Comparison of ENCODE assay signal across 23 mouse cellular contexts in the genomic region with DNA sequence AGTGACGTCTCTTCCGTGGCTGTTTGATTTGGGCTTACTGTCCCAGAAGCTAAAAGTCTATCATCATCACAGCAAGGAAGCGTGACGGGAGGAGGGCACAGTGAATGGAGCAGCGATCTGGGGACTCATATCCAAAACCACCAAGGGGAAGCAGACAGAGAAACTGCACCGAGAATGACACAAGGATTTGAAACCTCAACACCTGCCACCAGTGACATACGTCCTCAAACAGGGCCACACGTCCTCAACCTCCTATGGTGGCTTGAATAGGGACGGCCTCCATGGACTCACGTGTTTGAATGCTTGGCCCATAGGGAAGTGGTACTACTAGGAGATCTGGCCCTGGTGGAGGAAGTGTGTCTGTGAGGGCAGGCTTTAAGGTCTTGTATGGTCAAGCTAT. TPM values are rescaled to one million over a fixed set of nuclear protein-coding genes. Genes with fewer than 3 reads are reported as not detected.
DNase-seq lines count a peak whose midpoint lies in the region; ATAC-seq lines count a peak whose summit lies in the region.
"Had no signal": no experiment of that assay in that cellular context is flagged by ENCODE, and none has a peak within 500 bp of the region (broad histone marks: within the 10 kb centered on the region; RNA-seq: fewer than 3 reads in every experiment).

No protein-coding gene starts in this region.

- H3K9me3 ChIP-seq in midbrain, embryonic 11.5 days (ENCODE audit: control insufficient read depth, low read length) = no peaks in the 10 kb centered on the region
- no peaks in the 10 kb centered on the region for H3K9me3 ChIP-seq in midbrain, embryonic 14.5 days (ENCODE audit: control insufficient read depth, low read length)
- H3K9me3 ChIP-seq: embryonic facial prominence, embryonic 10.5 days; embryonic facial prominence, embryonic 12.5 days; forebrain, embryonic 13.5 days; forebrain, embryonic 15.5 days had no signal

- no peak overlapping the region for H3K27ac ChIP-seq in midbrain, embryonic 11.5 days (ENCODE audit: low read depth, low read length)
- no peak overlapping the region for H3K27ac ChIP-seq in midbrain, embryonic 14.5 days (replicated peaks; ENCODE audit: low read depth, low read length)
- H3K27ac ChIP-seq: embryonic facial prominence, embryonic 10.5 days; embryonic facial prominence, embryonic 12.5 days; forebrain, embryonic 13.5 days; forebrain, embryonic 15.5 days had no signal

- H3K4me1 ChIP-seq in midbrain, embryonic 11.5 days (ENCODE audit: control insufficient read depth, insufficient read depth, low read length) = no peaks in the 10 kb centered on the region
- H3K4me1 ChIP-seq in midbrain, embryonic 14.5 days (ENCODE audit: control insufficient read depth, insufficient read depth, low read length) = no peaks in the 10 kb centered on the region
- H3K4me1 ChIP-seq: embryonic facial prominence, embryonic 12.5 days; forebrain, embryonic 13.5 days; forebrain, embryonic 15.5 days had no signal

- no peak overlapping the region for H3K9ac ChIP-seq in midbrain, embryonic 11.5 days (ENCODE audit: low read length)
- no peak overlapping the region for H3K9ac ChIP-seq in midbrain, embryonic 14.5 days (replicated peaks; ENCODE audit: low read length)
- H3K9ac ChIP-seq: embryonic facial prominence, embryonic 12.5 days; forebrain, embryonic 13.5 days; forebrain, embryonic 15.5 days; forebrain, postnatal 0 days had no signal

- ATAC-seq in midbrain, embryonic 11.5 days (ENCODE audit: low FRiP score) = no peak
- no peak for ATAC-seq in midbrain, embryonic 14.5 days (ENCODE audit: low FRiP score, low TSS enrichment)
- ATAC-seq in common myeloid progenitor, adult 5-6 weeks (replicated peaks; ENCODE audit: low read depth, poor library complexity, severe bottlenecking) = 0 out of 2 replicates have a peak, but pooled peaks have one; percentile 18
- ATAC-seq in megakaryocyte, adult 5-6 weeks (ENCODE audit: poor library complexity, severe bottlenecking) = 0 out of 2 replicates have a peak, but pooled peaks have one; percentile 21
- ATAC-seq: activated CD4-positive, CD25-positive, alpha-beta regulatory T cell, adult 4 months; forebrain, embryonic 13.5 days; forebrain, embryonic 15.5 days; forebrain, postnatal 0 days; Patski had no signal

- DNase-seq in midbrain, embryonic 11.5 days (ENCODE audit: low spot score, missing footprints) = peak; percentile 67
- no peak for DNase-seq in midbrain, embryonic 14.5 days
- DNase-seq in right cerebral cortex, postnatal 4 days = no peak
- no peak for DNase-seq in thymus, adult 18-20 months
- no peak for DNase-seq in cerebellum, postnatal 25 days
- DNase-seq: adrenal gland, adult 8-10 months; adrenal gland, postnatal 14 days; adrenal gland, postnatal 36 days; cerebellum, adult 11-12 months; cerebellum, adult 2 months; cerebellum, adult 9-10 months; cerebellum, postnatal 10 days; cerebellum, postnatal 36 days; forebrain, postnatal 0 days had no signal

- no peak overlapping the region for H3K4me2 ChIP-seq in midbrain, embryonic 11.5 days
- H3K4me2 ChIP-seq in midbrain, embryonic 14.5 days (ENCODE audit: low read length) = no peak overlapping the region
- H3K4me2 ChIP-seq: embryonic facial prominence, embryonic 12.5 days; forebrain, embryonic 13.5 days; forebrain, embryonic 15.5 days had no signal

- H3K4me3 ChIP-seq in midbrain, embryonic 11.5 days (ENCODE audit: low read depth, low read length) = no peak overlapping the region
- H3K4me3 ChIP-seq in midbrain, embryonic 14.5 days (replicated peaks; ENCODE audit: low read depth, low read length) = no peak overlapping the region
- H3K4me3 ChIP-seq: embryonic facial prominence, embryonic 10.5 days; embryonic facial prominence, embryonic 12.5 days; forebrain, embryonic 13.5 days; forebrain, embryonic 15.5 days had no signal

- no peaks in the 10 kb centered on the region for H3K36me3 ChIP-seq in midbrain, embryonic 11.5 days (ENCODE audit: control insufficient read depth, insufficient read depth, low read length)
- no peaks in the 10 kb centered on the region for H3K36me3 ChIP-seq in midbrain, embryonic 14.5 days (ENCODE audit: control insufficient read depth, insufficient read depth, low read length)
- H3K36me3 ChIP-seq: embryonic facial prominence, embryonic 10.5 days; embryonic facial prominence, embryonic 12.5 days; forebrain, embryonic 15.5 days; G1E had no signal

- 90% methylated on average over 10 of the region's 10 CpGs for WGBS in midbrain, embryonic 11.5 days
- 87% methylated on average over 10 of the region's 10 CpGs for WGBS in midbrain, embryonic 14.5 days

- H3K27me3 ChIP-seq in midbrain, embryonic 11.5 days (ENCODE audit: control insufficient read depth, insufficient read depth, low read length) = no peaks in the 10 kb centered on the region
- no peaks in the 10 kb centered on the region for H3K27me3 ChIP-seq in midbrain, embryonic 14.5 days (ENCODE audit: control insufficient read depth, insufficient read depth, low read length)
- H3K27me3 ChIP-seq: embryonic facial prominence, embryonic 12.5 days; forebrain, embryonic 13.5 days; forebrain, embryonic 15.5 days; Patski had no signal

RNA-seq across cellular contexts. Expression of a gene that starts 38.5 kb away (rescaled TPM):
- 0.63 TPM in 1 of 2 replicates, not detected in the other for polyA plus RNA-seq in midbrain, embryonic 11.5 days (2014; fragmentation: Nextera tagmentation; extraction: Ambion mirVana)
- 0.83 and 1.4 TPM in 2 replicates for polyA plus RNA-seq in midbrain, embryonic 14.5 days (2014; fragmentation: Nextera tagmentation; extraction: Ambion mirVana)
- not detected in 2 replicates for total RNA-seq in common myeloid progenitor, adult 5-6 weeks (2017)
- not detected in 2 replicates for total RNA-seq in megakaryocyte, adult 5-6 weeks (2015)
- not detected in 2 replicates for total RNA-seq in megakaryocyte, adult 5-6 weeks (2017)
- polyA plus RNA-seq: G1E, Patski had no signal

Comparison
In these comparisons a context has a peak if more than half of its experiments do, and no peak if none do; other contexts are left out.
1. ATAC-seq: peak in common myeloid progenitor, adult 5-6 weeks (single experiment) and megakaryocyte, adult 5-6 weeks (single experiment); none in midbrain, embryonic 11.5 days (single experiment) and midbrain, embryonic 14.5 days (single experiment).